Mouse (Mus musculus) intestine, embryonic 15.5 days (tissue): ENCODE data around the gene Klhl36. TPM values are rescaled to one million over a fixed set of nuclear protein-coding genes. Genes with fewer than 3 reads are reported as not detected.

Experiments used
- ATAC-seq: fragments of 200-750 bp; cut with Nextera tagmentation; 2 replicates; pipeline ENCODE4 v1.8.0; 2017; ENCODE audit warnings: moderate TSS enrichment, moderate library complexity
- H3K27ac ChIP-seq: fragments of 300-500 bp; sonication (generic); 2 replicates; pipeline ENCODE4 v1.5.1; 2015; ENCODE audit warnings: mild to moderate bottlenecking, inconsistent platforms
- H3K27me3 ChIP-seq: fragments of 300-500 bp; sonication (generic); replicated peaks from 2 replicates; pipeline ENCODE4 v1.6.1; 2015; ENCODE audit warnings: inconsistent platforms
- H3K36me3 ChIP-seq: fragments of 300-500 bp; sonication (generic); 2 replicates; pipeline ENCODE4 v1.6.1; 2015; ENCODE audit warnings: inconsistent platforms
- H3K4me1 ChIP-seq: fragments of 300-500 bp; sonication (generic); replicated peaks from 2 replicates; pipeline ENCODE4 v1.6.1; 2015; ENCODE audit warnings: inconsistent platforms
- H3K4me2 ChIP-seq: fragments of 300-500 bp; sonication (generic); replicated peaks from 2 replicates; pipeline ENCODE4 v1.6.1; 2015; ENCODE audit warnings: mild to moderate bottlenecking, inconsistent platforms
- H3K4me3 ChIP-seq: fragments of 300-500 bp; sonication (generic); replicated peaks from 2 replicates; pipeline ENCODE4 v1.5.1; 2015; ENCODE audit warnings: inconsistent platforms
- H3K9ac ChIP-seq: fragments of 300-500 bp; sonication (generic); 2 replicates; pipeline ENCODE4 v1.6.1; 2015; ENCODE audit warnings: inconsistent platforms
- H3K9me3 ChIP-seq: fragments of 300-500 bp; sonication (generic); 2 replicates; pipeline ENCODE4 v1.6.1; 2016; ENCODE audit warnings: inconsistent platforms
- WGBS: fragments of 180-500 bp; shearing (Covaris S2); methylation state at CpG from one replicate; pipeline ENCODE4 v1.1.7; 2015; 5-methylcytosine and 5-hydroxymethylcytosine counted together
- polyA plus RNA-seq: library from polyadenylated mRNA; unstranded; fragments of >200 nt; fragmentation: Nextera tagmentation; extraction: Ambion mirVana; gene quantifications from 2 replicates; pipeline ENCODE4 v1.2.1, GENCODE M21; 2015

Gene Klhl36
- polyA plus RNA-seq: 12.4 and 13.8 TPM in 2 replicates

DNA sequence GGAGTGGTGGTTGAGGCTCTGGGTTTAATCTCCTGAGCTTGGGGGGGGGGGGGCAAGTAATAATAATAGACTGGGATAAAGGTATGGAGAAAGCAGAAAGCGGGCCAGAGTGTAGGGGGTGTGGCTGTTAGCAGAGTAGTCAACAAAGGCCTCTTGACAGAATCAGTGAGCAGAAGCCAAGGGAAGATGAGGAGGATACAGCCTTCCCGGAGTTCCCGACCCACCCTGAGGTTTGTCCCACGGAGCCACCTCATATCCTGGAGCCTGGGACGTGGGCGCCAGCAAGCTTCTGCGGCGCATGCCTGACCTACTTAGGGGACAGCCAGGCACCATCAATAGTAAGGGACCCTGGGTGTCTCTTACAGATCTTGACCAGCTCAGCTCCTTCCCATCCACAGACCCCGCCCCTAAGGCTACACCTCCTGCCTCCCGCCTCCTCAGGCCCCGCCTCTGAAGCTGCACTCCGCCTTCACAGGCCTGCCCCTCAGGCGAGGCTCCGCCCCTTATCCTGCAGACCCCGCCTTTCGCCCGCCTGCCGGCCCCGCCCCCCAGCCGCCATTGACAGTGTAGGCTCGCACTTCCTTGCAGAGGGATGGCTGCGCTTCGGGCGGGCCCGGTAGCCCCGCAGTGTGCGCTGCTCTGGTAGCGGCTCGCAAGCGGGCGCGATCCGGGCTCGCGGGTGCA is at the start of gene Klhl36:
Gene Klhl36 (plus strand): TSS at position 561 of the 684 bp plus-strand sequence.
- Histone ChIP-seq H3K36me3 (0 out of 2 replicates have a peak, but pooled peaks cover 2% of the 10 kb centered on the region), H3K4me2 (peak within 1 kb of the TSS; percentile 82), H3K4me3 (peak within 1 kb of the TSS; percentile 78), H3K4me1 (0 out of 2 replicates have a peak, but pooled peaks cover 13% of the 10 kb centered on the region), H3K27me3 (no peaks in the 10 kb centered on the region), H3K27ac (peak within 1 kb of the TSS; percentile 69), H3K9me3 (no peaks in the 10 kb centered on the region), H3K9ac (peak within 1 kb of the TSS; percentile 66)
- ATAC-seq: peak; percentile 99
- WGBS: under 1% methylated on average over 35 of the region's 35 CpGs

DNA sequence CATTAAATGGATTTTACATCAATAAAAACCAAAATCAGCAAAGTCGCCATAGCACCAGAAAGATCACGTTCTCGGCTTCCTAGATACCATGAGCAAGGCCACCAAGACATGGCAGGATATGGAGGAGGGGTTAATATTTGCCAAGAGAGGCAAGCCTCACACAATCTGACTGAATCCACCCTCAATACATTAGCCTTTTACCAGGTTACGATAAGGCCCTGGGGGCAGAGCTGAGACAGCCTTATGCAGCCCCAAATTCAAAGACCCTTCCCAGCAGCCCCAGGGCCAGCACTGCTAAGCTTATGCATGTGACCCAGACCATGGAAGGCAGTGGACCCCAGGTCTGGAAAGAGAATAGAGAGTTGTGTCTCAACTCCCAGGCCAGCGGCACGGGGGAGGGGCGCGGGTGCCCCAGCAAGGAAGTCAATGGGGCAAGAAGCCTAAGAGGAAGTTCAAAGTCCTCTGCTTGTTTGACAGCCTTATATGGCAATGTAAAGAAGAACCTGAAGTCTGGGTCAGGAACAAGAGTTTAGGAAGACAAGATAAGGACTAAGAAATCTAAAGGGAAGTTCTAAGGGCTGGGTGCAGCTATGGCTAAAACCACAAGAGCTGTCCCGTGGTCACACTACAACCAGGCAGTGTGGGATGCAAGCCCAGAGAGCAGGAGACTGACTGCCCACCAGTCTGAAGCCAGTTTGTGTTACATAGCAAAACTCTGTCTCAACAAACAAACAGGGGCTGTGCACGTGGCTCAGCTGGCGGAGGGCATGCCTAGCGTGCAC is 49.2 kb upstream of the Klhl36 start:
- Histone ChIP-seq H3K4me1 (peaks cover 54% of the 10 kb centered on the region), H3K36me3 (peaks cover 11% of the 10 kb centered on the region), H3K27ac (peak overlapping the region; percentile 95), H3K4me3 (no peak overlapping the region), H3K27me3 (no peaks in the 10 kb centered on the region), H3K4me2 (peak overlapping the region; percentile 46), H3K9me3 (no peaks in the 10 kb centered on the region), H3K9ac (0 out of 2 replicates have a peak overlapping the region, but pooled peaks have one; percentile 23)
- WGBS: 53% methylated on average over 12 of the region's 12 CpGs
- peak; percentile 81 for ATAC-seq

DNA sequence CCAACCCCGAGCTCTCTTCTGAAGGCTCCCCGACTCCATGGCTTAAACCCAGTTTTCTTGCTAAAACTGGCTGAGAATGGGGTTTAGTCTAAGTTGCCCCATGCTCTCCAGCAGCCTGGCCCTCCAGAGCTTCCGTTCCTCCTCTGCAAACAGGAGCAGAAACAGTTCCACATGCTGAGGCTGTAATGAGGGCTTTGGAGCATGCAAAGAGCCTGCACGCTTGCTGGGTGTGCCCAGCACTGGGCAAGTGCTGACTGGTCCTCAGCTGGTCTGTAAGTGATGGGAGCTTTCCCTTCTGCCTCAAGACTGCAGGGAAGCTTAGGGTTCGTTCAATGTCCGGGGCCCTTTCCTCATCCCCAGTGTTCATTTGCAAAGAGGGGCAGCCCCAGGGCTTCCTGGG is 45.8 kb upstream of the Klhl36 start:
- WGBS: 85% methylated on average over 6 of the region's 6 CpGs
- no peak for ATAC-seq
- no peaks in the 10 kb centered on the region for H3K9me3 ChIP-seq
- H3K36me3 ChIP-seq: peaks cover 10% of the 10 kb centered on the region; the same call in 1 of the 2 replicates
- H3K4me2 ChIP-seq: no peak overlapping the region
- no peak overlapping the region for H3K4me3 ChIP-seq
- H3K4me1 ChIP-seq: peaks cover 56% of the 10 kb centered on the region
- H3K27me3 ChIP-seq: no peaks in the 10 kb centered on the region
- no peak overlapping the region for H3K9ac ChIP-seq
- H3K27ac ChIP-seq: no peak overlapping the region

DNA sequence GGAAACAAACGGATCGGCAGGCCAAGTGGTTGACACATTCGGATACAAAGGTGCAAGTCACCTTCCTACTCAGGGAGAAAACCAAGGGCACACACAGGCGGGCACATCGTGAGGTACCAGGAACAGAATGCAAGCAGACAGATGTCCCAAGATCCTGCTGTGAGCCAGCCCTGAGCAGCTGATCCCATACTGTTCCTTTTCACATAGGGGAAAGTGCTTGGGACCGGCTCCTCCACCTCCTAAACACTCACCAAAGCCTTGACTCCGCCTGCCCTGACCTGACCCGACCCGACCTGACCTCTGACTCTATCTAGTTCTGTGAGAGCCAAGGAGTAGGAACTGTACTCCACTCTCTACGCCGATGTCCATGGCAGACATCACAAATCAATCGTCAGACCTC is 44.6 kb upstream of the Klhl36 start:
- no peak for ATAC-seq

DNA sequence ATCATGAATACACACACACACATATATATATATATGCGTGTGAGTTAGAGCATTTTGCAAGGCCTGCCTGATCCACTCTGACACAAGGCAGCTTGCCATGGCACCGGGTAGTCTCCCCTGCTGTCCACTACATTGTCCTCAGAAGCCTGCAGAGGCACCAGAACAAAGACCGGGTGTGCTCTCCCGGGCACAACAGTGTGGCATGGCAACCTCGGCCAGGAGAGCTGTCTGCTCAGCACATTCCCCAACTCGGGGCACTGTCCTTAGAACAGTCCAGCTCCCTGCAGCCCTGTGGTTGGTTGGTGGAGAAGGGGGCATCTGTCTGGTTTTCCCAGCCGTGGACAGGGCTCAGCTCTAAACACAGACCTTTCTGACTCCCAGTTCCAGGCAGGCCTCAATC is 42.8 kb upstream of the Klhl36 start:
- no peaks in the 10 kb centered on the region for H3K27me3 ChIP-seq
- no peak for ATAC-seq

More for the DNA sequence above, 44.6 kb upstream of the Klhl36 start:
- no peaks in the 10 kb centered on the region for H3K9me3 ChIP-seq
- no peak overlapping the region for H3K4me3 ChIP-seq
- peaks cover 14% of the 10 kb centered on the region; the same call in 1 of the 2 replicates for H3K36me3 ChIP-seq
- peak overlapping the region; percentile 20; the same call in 1 of the 2 replicates for H3K27ac ChIP-seq
- no peak overlapping the region for H3K4me2 ChIP-seq
- no peaks in the 10 kb centered on the region for H3K27me3 ChIP-seq
- H3K4me1 ChIP-seq: peaks cover 46% of the 10 kb centered on the region
- 44% methylated on average over 12 of the region's 12 CpGs for WGBS
- no peak overlapping the region for H3K9ac ChIP-seq

DNA sequence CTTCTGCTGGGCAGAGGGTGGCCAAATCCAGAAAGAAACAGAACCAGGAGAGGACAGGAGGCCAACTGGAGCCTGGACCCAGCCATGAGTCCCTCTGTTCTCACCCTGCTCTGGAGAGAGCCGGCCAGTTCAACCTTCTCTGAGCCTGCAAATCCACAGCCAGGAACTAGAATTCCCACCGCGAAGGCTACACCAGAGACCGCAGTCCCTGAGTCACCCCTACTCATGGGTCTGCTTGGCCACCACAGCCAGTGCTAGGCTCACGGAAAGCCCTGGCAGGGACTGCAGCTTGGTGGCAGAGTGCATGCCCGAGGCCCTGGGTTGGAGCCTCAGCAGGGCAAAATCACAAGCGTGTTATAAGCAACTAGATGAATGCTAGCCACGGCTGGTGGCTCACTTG is 42.1 kb upstream of the Klhl36 start:
- Histone ChIP-seq H3K27me3 (no peaks in the 10 kb centered on the region), H3K36me3 (peaks cover 14% of the 10 kb centered on the region; the same call in 1 of the 2 replicates), H3K4me1 (peaks cover 35% of the 10 kb centered on the region), H3K9ac (no peak overlapping the region; the same call in 1 of the 2 replicates), H3K4me3 (no peak overlapping the region), H3K4me2 (no peak overlapping the region), H3K9me3 (no peaks in the 10 kb centered on the region), H3K27ac (no peak overlapping the region)
- WGBS: 91% methylated on average over 8 of the region's 8 CpGs
- no peak for ATAC-seq

More for the DNA sequence above, 42.8 kb upstream of the Klhl36 start:
- Histone ChIP-seq H3K9ac (no peak overlapping the region), H3K36me3 (peaks cover 14% of the 10 kb centered on the region; the same call in 1 of the 2 replicates), H3K4me2 (no peak overlapping the region), H3K27ac (no peak overlapping the region), H3K4me3 (no peak overlapping the region), H3K4me1 (peaks cover 36% of the 10 kb centered on the region), H3K9me3 (no peaks in the 10 kb centered on the region)
- WGBS: 76% methylated on average over 7 of the region's 7 CpGs

DNA sequence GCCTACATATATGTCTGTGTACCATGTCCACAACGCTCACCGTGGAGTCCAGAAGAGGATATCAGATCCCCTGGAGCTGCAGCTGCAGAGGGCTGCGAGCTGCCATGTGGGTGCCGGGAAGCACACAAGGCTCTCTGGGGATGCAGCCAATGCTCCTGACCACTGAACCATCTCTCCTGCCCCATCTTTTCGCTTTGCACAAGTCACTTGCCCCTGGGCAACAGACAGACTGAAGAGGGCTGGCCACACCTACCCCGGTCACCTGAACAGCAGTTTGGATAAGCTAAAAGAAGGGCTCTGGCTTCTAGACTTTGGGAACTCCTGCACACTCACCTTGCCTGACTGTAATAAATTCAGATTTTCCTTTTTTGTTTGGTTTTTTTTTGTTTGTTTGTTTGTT is 40.4 kb upstream of the Klhl36 start:
- no peak for ATAC-seq
- no peaks in the 10 kb centered on the region for H3K27me3 ChIP-seq
- H3K4me1 ChIP-seq: peaks cover 46% of the 10 kb centered on the region
- no peak overlapping the region for H3K4me3 ChIP-seq
- H3K4me2 ChIP-seq: no peak overlapping the region
- no peaks in the 10 kb centered on the region for H3K9me3 ChIP-seq
- H3K27ac ChIP-seq: no peak overlapping the region
- H3K9ac ChIP-seq: no peak overlapping the region
- 94% methylated on average over 6 of the region's 6 CpGs for WGBS
- H3K36me3 ChIP-seq: peaks cover 14% of the 10 kb centered on the region; the same call in 1 of the 2 replicates

DNA sequence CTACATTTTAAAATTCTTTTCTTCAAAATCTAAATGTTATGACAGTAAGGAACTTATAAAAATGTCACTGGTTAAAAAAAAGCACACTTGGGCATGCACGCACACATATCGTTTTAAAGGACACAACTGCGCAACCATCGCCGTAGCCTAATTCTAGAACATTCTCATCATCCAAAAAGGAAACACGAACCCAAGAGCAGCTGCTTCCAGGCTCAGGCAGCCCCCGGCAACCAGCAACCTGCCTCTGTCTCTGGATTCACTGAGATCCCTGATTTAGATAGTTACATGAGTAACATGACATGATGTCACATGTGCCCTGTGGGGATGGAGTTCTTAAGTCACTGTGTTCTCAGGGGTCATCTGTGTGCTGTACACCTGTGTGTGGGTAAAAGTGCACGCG is 38.8 kb upstream of the Klhl36 start:
- no peak overlapping the region for H3K9ac ChIP-seq
- no peaks in the 10 kb centered on the region for H3K27me3 ChIP-seq
- ATAC-seq: no peak
- H3K4me2 ChIP-seq: no peak overlapping the region
- peaks cover 14% of the 10 kb centered on the region; the same call in 1 of the 2 replicates for H3K36me3 ChIP-seq
- WGBS: 93% methylated on average over 9 of the region's 9 CpGs
- H3K27ac ChIP-seq: no peak overlapping the region
- H3K9me3 ChIP-seq: no peaks in the 10 kb centered on the region
- peaks cover 46% of the 10 kb centered on the region for H3K4me1 ChIP-seq
- H3K4me3 ChIP-seq: no peak overlapping the region

DNA sequence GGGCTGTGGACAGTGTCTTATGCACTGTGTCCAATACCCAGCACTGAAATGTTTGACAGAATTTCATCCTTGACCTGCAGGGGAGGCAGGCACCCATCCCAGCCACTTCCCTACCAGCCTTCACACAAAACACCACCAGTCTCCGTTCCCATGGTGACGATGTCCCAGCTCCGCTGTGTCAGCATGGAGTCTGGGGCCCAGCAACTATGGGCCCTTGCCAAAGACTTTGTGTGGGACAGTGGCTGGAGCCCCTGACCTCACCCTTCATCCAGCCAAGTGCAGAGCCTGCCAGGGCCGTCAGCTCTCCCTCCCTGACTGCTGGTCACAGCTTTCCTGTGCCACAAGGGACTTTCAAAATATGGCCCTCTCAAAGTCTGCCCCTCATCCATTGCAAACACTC is 38.0 kb upstream of the Klhl36 start:
- no peak overlapping the region for H3K4me3 ChIP-seq
- no peaks in the 10 kb centered on the region for H3K27me3 ChIP-seq
- no peak overlapping the region for H3K27ac ChIP-seq
- no peaks in the 10 kb centered on the region for H3K9me3 ChIP-seq
- 77% methylated on average over 4 of the region's 4 CpGs for WGBS
- peaks cover 14% of the 10 kb centered on the region; the same call in 1 of the 2 replicates for H3K36me3 ChIP-seq
- H3K4me1 ChIP-seq: peaks cover 47% of the 10 kb centered on the region
- no peak overlapping the region for H3K4me2 ChIP-seq
- no peak for ATAC-seq
- H3K9ac ChIP-seq: no peak overlapping the region

DNA sequence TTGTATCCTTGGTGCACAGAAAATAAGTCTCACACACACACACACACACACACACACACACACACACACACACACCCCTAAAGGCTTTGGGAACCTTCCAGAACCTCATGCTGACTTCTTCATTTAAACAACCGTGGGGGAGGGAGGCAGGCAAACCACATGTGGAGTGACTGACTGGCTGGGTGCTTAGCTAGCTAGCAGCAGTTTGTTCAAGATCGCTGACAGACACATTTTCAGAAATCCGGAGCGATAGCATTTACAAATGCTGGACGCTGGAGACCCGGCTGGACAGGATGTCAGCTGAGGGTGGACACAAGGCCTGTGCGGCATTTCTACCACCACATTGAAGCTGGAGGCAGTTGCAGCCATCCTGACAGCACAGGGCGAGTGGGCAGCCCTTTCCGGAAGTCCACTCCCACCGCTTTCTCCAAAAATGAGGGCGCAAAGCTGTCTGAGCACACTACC is 37.2 kb upstream of the Klhl36 start:
- Histone ChIP-seq H3K9ac (no peak overlapping the region), H3K27me3 (no peaks in the 10 kb centered on the region), H3K9me3 (no peaks in the 10 kb centered on the region), H3K36me3 (peaks cover 14% of the 10 kb centered on the region; the same call in 1 of the 2 replicates), H3K27ac (0 out of 2 replicates have a peak overlapping the region, but pooled peaks have one; percentile 25), H3K4me3 (no peak overlapping the region), H3K4me1 (peaks cover 51% of the 10 kb centered on the region), H3K4me2 (no peak overlapping the region)
- no peak for ATAC-seq
- WGBS: 56% methylated on average over 11 of the region's 11 CpGs

DNA sequence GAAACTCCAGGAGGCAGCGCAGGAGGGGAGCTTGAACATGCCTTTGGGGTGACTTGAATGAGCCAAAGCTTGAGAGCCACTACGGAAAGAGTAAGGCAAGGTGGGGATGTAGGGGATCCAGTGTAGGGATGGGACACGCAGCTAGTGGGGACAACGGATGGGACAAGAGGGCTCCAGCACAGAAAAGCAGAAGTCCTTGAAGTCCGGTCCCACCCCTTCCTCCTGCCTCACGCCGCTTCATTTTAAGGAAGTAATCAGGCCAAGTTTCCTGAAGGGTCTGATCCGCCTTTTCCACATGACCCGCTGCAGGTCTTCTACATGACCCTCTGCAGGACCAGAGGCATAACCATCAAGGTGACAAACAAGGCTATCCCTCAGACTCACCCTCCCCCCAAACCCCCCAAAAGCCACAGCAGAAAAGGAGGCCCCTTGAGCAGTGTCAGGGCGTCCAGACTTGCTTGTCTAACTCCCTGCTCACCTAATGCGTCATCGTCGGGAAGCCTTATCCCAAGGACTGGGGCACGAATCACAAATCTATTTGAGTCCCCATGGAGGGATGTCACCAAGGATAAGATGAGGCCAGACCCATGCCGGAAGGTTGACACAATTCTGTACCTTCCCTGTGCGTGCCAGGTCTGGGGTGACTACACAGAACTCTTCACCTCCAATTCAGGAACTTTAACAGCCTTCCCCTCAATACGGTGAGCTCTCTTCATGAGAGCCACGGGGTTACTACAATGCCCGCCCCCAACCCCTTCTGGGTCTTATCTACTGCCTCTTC is 35.9 kb upstream of the Klhl36 start:
- no peak overlapping the region for H3K9ac ChIP-seq
- H3K36me3 ChIP-seq: peaks cover 4% of the 10 kb centered on the region; the same call in 1 of the 2 replicates
- H3K4me1 ChIP-seq: peaks cover 62% of the 10 kb centered on the region
- no peak overlapping the region for H3K4me2 ChIP-seq
- WGBS: 81% methylated on average over 19 of the region's 19 CpGs
- no peak for ATAC-seq
- H3K27me3 ChIP-seq: no peaks in the 10 kb centered on the region
- no peak overlapping the region for H3K27ac ChIP-seq
- no peaks in the 10 kb centered on the region for H3K9me3 ChIP-seq
- H3K4me3 ChIP-seq: no peak overlapping the region
